Mouse (Mus musculus): Measurements from ENCODE around the gene Alox12e.
"Not testable (repeated sequence)": the region's sequence is repeated elsewhere in the genome, so short reads cannot be mapped to it uniquely, and the experiment has no call there.

Gene Alox12e

DNA sequence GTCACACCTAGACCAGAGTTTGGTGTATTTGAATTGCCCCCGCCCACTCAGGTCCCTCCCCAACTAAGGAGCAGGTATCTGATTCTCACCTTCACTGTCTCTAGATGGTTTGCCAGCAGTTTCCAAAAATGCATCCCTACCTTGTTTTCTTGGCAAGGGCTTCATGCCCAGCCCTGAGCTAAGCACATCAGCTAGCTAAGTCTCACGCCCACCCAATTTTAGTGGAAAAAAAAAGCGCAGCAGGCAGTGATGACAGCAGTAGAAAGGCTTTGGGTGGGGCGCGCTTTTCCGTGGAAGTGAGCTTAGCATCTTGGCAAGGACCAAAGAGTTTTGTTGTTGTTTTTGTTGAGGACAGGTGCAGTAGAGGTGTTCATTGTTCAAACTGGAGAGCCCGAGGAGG lies at the start of gene Alox12e:
TSS of gene Alox12e (minus strand) at position 101 of the 400 bp plus-strand sequence.
- DNase-seq = no peak

DNA sequence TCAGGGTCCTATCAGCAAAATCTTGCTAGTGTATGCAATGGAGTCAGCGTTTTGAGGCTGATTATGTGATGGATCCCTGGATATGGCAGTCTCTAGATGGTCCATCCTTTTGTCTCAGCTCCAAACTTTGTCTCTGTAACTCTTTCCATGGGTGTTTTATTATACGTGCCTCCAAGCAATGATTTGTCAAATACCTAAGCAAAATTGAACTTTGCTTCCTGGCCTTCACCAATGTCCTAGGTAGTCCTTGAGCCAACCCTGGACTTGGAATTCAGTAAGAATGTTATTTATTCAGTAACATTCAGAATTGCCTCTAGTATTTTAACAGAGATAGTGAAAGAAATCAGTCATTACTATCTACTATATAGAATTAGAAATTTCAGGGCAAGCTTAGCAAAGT lies 46.2 kb upstream of the Alox12e start:
- DNase-seq = not testable (repeated sequence)

DNA sequence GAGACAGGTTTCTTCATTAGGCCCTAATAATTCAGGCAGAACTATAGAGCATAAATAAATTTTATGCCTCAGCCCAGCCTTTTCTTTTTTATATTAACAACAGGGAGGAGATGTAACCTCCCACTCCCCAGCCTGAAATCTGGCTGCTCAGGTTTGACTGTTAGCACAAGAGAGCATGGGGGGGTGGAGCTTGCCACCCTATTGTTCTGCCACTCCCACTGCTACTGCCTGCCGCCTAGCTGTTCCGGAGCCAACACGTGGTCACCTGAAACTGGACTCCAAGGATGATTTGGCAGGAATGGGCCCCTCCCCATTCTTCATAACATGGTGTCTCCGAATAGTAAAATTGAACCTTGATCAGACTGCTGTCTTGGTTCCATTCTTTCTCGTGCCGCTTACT lies 45.3 kb upstream of the Alox12e start:
- DNase-seq = not testable (repeated sequence)

DNA sequence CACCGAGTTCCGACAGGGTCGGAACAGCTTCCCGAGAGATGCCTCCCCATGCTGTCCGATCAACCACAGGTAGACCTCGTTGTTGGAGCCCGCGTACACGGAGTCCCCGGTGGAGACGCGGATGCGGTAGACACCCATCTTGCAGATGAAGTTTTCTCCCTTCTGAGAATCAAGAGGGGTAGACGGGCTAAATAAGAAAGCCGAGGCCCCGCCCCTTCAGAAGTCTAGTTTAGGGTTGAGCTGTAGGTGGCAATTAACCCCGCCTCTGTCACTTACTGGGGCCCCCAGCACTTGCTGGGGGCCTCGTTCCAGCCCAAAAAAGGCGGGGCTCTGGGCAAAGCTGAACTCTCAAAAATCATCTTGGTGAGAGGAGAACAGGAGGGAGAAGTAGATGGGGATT lies 29.4 kb upstream of the Alox12e start, which contains the start of gene Alox15:
TSS of gene Alox15 (minus strand) at position 164 of the 400 bp plus-strand sequence.
- DNase-seq = no peak

DNA sequence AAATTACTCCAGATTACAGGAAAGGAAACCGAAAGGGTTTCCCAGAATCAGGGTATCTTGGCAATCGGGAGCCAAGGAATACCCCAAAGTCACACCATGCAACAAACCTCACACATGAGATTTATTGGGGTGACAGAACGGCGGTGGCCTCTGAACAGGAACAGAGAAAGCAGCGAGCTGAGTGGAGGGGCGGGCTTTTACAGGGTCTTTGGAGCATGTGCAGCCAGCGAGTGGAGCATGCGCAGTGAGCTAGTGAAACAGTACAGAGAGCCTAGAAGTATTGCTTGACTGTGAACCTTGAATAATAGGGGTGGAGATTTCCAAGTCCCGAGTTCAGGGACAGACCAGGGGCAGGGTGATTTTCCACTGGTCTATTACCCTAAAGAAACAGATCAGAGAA lies 26.2 kb upstream of the Alox12e start:
- DNase-seq = no peak

DNA sequence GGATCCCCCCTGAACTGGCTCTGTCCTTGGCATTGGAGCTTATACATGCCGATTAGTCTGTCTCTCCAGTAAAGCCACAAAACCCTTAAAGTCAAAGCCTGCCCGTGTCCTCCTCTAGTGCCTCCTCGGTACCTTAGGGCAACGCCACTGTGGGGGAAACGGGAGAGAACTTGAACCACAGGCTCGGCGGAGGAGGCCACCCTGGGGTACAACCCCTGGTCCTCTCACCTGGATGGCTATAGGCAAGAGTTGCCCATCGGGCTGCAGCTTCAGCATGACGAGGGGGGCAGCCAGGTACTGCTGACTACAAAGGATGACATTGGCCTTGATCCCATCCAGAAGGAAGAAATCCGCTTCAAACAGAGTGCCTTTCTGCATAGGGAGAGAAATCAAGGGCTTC lies 25.4 kb upstream of the Alox12e start:
- DNase-seq = no peak

DNA sequence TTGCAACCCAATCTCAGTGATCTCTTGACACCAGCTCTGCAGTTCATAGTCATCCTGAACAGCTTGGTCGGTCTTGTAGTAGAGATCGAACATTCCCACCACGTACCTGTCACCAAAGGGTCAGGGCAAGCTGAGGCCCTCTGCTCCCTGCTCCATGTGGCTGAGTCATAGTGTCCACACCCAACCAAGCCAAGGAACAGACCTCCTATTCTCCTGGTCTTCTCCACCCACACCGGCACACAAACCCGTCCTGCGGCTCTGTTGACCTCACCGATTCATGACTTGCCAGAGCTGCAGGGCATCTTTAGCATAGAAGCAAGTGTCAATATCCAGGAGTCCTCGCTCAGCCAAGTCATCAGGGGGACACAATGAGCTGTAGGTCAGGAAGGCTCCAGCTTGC lies 23.1 kb upstream of the Alox12e start:
- no peak for DNase-seq

DNA sequence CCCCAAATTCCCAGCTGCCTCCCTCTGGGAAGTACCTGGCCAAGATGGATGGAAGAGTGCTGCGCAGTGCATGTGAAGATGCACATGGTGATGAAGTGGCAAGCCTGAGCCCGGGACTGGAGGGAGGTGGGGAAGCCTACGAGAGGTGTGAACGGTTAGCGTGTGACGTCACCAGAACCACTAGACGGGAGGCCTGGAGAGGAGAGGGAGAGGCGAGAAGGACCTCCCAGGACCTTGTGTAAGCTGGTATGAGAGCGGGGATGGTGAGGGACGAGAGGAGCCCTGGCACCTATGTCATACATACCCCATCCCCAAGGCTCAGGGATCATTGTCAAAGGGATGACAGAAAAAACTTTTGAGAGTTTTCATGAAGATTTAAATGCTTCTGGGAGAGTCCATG lies 22.6 kb upstream of the Alox12e start:
- DNase-seq = no peak

DNA sequence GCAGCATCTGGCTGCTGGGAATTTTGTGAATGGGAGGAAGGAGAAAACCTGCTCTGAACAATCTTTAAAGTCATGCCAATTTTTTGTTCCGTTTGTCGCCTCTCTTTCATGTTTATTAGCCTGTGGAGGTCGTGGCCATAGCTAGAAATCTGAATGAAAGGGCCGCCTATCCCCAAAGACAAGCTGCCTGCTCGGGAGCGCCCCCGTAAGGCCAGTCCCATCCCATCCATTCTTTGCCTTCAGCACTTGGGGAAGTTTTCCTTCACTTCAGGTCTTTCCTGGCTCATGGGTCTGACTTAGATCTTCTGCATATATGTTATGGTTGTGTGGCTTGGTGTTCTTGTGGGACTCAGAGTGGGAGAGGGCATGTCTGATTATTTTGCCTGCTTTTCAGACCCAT lies 17.1 kb upstream of the Alox12e start:
- DNase-seq = no peak

DNA sequence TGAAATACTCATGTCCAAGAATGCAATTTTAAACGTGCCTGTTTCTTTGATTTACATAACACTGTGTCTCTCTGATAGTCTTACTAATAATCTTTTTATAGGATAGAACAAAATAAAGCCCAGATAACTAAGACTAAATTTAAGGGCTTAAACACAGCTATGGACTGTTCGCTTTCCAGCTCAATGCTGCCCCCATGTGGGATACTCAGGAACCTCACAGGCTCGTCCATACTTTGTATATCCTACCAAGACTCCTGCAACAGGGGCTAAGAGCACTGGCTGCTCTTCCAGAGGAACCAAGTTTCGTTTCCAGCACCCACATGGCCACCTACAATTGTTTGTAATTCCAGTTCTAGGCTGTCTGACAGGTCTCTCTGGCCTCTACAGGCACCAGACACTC lies 12.0 kb upstream of the Alox12e start:
- DNase-seq = peak; percentile 42

DNA sequence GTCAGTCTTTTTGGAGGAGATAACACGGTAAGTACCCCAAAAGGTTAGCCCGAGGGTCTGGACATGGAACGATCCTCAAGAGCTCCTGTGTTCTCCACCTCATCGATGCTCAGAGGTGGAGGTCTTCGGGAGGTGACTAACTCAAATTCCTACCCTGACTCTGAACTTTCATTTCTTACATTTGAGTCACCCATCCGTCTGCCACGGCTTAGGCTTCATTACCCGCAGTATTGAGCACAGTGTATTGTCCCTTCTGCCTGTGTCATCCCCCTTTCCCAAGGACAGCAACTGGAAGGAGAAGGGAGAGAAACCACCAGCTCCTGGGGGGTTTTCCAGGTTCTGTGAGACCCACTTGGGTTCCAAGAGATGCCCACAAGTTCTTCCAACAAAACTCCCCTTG lies 2.3 kb upstream of the Alox12e start:
- no peak for DNase-seq

DNA sequence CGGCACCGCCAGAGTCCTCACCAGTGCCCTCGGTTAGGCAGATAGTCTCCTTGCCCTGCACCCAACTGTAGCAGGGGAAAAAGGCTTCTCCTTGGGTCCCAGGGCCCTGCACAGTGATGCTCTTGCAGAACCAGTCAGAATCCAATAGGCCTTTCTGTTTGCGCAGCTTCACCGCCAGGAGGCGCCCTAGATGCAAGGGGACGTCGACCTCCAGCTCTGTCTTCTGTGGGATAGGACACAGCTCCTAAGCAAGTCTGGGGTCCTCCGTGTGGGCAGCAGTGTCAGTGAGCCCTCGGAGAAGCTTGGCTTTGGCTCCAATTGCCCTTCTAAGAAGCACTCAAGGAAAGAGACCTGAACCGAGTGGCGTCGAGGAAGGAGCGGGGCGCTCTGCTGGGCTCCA lies 764 bp downstream of the Alox12e start:
- DNase-seq = no peak

DNA sequence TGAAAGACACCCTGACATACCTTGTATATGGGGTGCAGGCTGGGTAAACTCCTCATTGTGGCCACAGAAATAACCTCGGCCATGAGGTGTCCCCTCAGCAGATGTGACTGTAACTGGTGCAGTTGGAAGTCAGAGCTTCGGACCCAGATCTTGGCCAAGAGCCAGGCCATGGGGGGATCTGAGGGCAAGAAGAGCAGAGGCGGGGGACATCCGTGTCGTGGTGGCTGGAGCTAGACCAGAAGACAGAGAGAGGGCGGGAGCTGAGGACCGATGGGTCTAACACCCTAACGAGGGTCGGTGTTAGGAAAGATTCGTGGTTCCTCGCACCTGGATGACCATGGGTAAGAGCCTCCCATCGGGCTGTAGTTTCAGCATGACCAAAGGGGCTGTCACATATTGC lies 2.8 kb downstream of the Alox12e start:
- no peak for DNase-seq

DNA sequence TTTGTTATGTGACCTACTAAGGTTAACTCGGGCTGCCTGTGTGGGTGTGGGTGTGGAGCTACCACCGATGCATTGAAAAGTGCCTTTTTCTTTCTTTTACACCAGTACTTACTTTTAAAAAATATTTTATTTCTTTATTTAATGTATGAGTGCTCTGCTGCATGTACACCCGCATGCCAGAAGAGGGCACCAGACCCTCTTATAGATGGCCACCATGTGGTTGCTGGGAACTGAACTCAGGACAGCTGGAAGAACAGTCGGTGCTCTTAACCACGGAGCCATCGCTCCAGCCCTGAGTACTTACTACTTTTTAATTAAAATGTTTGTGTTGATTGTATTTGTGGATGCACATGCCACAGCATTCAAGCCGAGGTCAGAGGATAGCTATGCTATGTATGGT lies 8.6 kb downstream of the Alox12e start:
- no peak for DNase-seq

DNA sequence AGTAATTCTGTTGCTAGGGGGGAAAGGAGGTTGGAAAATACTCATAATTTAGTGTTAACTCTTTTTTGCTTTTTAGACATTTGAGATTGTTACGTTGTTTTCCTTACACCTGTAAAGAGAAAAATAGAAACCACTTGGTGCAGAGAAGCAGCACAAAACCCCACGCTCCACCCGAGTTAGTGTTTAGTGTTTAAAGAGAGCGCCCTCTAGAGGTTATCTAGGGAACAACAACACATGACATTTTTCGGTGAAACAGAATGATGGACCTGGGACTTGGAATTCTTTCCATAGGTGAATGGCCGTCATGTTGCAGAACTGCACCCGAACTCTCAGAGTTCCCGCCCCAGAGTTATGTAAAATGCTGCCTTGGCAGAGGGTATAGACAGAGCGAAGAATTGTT lies 13.1 kb downstream of the Alox12e start:
- DNase-seq = no peak

DNA sequence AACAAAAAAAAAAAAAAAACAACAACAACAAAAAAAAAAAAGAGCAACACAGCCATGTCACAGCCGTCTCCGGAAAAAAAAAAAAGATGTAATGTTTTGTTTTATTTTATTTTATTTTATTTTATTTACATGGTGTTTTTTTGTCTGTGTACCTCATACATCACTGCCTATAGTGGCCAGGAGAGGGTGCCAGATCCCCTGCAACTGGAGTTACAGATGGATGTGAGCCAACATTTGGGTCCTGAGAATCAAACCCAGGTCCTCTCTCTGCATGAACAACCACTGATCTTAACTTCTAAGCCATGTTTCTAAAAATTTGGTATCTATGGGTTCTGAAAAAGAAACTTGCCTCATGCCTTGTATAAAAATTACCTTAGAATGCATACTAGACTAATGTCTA lies 14.1 kb downstream of the Alox12e start:
- no peak for DNase-seq

DNA sequence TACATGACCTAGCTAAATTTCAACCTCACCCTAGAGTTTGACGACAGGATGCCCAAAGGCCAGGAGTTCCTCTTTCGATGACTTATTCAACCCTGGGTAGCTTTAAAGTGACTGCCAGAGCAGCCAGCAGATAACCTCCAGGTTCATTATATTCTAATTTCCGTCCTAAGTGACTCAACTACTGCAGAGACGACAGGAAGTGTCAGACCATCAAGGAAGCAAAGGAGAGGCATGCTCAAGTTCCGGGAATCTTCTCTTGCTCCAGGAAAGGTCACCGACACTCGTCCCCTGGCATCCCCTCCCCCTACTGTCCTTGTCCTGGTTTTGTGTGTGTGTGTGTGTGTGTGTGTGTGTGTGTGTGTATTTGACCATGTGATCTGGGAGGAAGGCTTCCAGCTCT lies 16.3 kb downstream of the Alox12e start:
- no peak for DNase-seq

DNA sequence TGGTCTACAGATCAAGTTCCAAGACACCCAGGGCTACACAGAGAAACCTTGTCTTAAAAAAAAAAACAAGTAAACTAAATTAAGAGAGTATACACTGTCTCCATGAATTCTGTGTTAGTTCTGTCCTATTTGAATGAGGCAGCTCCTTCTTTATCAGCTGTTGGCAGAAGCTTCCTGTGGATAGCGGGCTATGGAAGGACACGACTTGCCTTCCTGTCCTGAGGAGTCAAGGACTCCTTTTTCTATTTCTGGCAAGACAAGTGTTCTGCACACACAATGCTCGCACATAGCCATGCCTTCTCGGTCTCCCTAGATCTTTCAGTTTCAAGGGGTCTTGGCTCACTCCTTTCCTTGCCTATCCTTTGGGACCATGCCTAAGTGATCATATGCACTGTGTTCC lies 20.1 kb downstream of the Alox12e start:
- DNase-seq = no peak

DNA sequence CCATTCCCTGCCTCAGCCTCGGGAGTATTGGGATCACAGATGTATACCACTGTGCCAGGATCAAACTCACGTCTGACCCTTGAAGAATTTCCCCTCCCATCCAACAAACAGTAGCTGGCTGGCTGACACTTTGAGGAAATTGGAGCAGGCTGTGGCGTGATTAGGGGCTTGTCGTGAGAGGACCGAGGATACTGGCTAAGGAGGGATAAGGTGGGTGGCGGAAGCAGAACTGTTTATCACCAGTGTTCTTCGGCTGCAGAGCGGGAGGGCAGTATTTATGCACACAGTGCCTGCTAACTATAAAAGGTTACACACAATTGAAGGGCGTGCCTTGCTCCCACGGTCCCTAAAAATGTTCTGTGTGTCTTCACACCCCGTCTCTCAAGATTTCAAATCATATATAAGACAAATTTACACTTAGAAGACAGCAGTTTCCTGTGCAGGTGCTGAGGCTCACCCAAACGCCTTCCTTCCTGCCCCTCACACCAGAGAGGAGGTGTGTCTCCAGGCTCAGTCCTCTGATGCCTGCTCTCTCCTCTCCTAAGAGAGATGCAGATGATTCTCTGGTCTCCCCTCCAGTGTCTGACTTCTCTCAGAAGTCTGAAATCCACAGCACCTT lies 24.5 kb downstream of the Alox12e start:
- DNase-seq = no peak

DNA sequence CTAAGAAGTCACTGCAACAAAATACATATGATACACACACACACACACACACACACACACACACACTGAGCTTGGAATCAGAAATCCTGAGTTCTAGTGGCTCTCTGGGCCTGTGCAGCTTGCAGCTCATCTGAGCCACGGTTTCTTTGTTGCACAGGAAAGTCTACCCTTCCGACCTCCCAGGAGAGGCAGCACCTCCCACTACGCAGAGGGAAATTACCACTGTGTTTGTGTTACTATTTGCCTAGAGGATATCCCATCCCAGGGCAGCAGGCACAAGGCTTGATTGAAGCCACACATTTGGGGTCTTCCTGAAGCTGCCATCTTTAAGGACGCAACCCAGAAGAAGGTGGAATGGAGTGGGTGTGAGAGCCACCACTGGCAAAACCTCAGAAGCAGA lies 25.0 kb downstream of the Alox12e start:
- DNase-seq = no peak

DNA sequence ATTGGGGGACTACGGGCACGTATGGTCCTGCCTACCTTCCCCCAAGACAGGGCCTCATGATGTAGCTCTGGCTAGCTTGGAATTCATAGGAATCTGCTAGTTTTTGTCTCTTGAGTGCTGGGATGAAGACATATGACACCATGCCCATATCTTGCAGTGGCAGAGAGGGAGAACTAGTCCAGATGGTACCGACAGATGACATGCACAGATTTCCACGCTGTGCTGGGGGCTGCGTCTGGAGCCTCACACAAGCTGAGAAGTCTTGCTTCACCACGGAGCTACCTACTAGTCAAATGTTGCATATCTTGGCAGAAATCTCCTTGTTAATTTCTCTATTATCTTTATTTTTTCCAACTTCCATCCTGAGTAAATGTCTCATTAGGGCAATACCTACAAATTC lies 28.5 kb downstream of the Alox12e start:
- DNase-seq = peak; percentile 36

DNA sequence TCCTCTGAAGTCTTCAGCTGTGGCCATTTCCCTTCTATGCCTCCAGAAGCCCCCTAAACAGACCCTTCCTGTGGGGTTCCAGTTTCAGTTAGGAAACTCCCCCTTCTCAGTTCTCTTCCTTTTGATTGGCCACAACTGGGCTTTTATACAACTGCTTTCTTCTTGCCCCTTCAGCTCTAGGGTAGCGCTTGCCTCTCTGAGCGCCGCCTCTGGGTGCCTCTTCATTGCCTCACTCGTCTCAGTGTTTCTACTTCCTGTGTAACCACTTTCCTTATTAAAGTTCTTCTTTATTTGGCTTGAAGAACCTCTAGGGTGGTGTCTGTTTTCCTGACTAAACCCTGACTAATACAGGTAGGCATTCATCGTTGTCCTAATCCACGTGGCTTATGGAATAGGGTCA lies 31.2 kb downstream of the Alox12e start:
- DNase-seq = no peak

DNA sequence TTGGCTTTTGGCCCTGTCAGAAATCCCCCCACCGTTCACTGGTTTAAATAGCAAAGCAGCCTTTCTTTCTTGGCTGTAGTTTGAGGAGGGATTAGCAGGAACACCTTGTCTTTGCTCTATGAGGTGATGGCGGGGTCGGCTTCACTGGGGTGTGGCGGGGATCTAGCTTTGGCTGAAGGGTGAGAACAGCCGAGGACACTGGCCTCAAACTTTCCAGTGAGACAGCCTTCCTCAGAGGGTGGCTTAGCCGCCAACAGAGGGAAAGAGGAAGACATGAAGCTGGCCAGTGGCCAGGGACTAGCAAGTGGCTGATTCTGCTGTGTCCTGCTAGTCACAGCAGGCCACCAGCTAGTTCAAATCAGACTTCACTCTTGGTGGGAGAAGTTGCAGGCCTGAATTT lies 33.2 kb downstream of the Alox12e start:
- no peak for DNase-seq

DNA sequence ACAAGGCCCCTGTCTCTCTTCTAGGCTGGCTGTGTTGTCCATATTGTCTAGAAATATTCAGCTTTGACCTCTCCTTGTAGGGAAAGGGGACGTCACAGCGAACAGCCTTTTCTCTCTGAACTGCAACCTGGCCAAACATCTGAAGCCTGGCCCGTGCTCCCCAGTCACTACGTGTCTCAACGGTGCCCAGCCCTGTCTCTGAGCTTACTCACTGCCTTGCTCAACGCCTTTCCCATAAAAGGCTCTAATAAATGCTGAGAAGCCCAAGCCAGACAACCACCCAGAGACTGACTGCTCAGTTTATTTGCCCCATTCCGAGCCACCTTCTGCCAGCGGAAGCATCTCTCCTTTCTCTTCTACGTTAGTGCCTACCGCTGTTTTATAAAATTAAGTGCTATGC lies 34.3 kb downstream of the Alox12e start:
- no peak for DNase-seq

DNA sequence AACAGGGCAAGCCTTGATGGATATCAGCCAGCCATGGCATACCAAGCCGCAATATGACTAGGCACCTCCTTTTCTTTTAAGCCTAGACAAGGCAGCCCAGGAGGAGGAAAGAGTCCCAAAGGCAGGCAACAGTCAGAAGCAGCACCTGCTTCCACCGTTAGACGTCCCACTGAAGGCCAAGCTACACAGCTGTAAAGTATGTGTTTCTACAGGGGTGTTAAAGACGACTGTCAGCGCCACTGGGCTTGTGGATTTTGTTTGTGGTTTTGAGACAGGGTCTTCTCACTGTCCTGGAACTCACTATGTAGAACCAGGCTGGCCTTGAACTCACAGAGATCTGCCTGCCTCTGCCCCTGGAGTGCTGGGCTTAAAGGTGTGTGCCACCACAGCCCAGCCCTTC lies 36.7 kb downstream of the Alox12e start:
- DNase-seq = no peak

DNA sequence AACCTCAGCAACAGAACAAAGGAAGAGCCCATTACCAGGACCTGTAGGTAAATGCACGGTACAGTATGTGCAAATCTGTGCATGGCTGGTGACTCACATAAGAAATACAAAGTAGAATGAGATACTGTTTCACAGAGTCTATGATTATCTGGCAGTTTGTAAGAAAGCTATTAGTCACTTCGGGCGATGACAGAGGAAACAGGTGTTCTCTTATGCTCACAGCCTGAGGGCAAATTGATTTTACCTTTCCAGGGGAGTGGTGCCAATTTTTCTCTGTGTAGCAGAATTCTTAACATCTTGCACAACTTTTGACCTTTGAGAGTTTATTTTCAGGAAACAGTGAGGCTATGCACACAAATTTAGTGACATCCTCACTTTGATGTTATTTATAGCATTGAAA lies 37.7 kb downstream of the Alox12e start:
- no peak for DNase-seq

All from right cerebral cortex, postnatal 25 days (tissue).